Mouse (Mus musculus): ENCODE measurements at regions not wholly inside any gene's neighbourhood (a gene's known extent, or its start where the extent isn't known, plus 50 kb on each side); places are given as distances from the start of the nearest gene placed in this dataset.

- H3K79me2 ChIP-seq (ENCODE audit: control insufficient read depth, insufficient read depth) = no peaks in the 10 kb centered on the region
- no peak overlapping the region for H3ac ChIP-seq (ENCODE audit: control insufficient read depth, insufficient read length)
- no peak for TF ChIP-seq REST (IDR thresholded peaks at IDR 0.05; ENCODE audit: insufficient read depth, insufficient read length)
- TF ChIP-seq TCF12 (IDR thresholded peaks at IDR 0.05; ENCODE audit: insufficient read depth, poor library complexity, severe bottlenecking) = no peak
- TF ChIP-seq MYOD1 (IDR thresholded peaks at IDR 0.05; ENCODE audit: control insufficient read depth in 1 of 3, insufficient read length in 2 of 3, low read depth in 2 of 3) = no peak
- no peak for TF ChIP-seq USF1 (IDR thresholded peaks at IDR 0.05; ENCODE audit: low read depth)
- no peak for TF ChIP-seq CEBPB (IDR thresholded peaks at IDR 0.05; ENCODE audit: insufficient read depth, poor library complexity, severe bottlenecking)
- TF ChIP-seq TCF3 (IDR thresholded peaks at IDR 0.05; ENCODE audit: insufficient read length, low read depth) = no peak
- no peak for TF ChIP-seq MYOG (IDR thresholded peaks at IDR 0.05; ENCODE audit: control insufficient read depth in 1 of 3, insufficient read depth in 1 of 3, insufficient read length in 2 of 3, low read depth in 2 of 3)
- TF ChIP-seq POLR2A (IDR thresholded peaks at IDR 0.05; ENCODE audit: insufficient read length, low read depth) = no peak
- no peak for TF ChIP-seq SRF (IDR thresholded peaks at IDR 0.05; ENCODE audit: control insufficient read depth, insufficient read length, low read depth)
- TF ChIP-seq MAX (IDR thresholded peaks at IDR 0.05; ENCODE audit: low read depth) = no peak
- no peak for TF ChIP-seq POLR2AphosphoS2 (IDR thresholded peaks at IDR 0.05; ENCODE audit: insufficient read length, low read depth)
- no peak for TF ChIP-seq E2F4 (IDR thresholded peaks at IDR 0.05; ENCODE audit: insufficient read depth)
- H3K36me3 ChIP-seq (ENCODE audit: control insufficient read depth, insufficient read depth) = no peaks in the 10 kb centered on the region
- H3K4me3 ChIP-seq = no peak overlapping the region
- H3K4me2 ChIP-seq (ENCODE audit: low read depth) = no peak overlapping the region
- no peaks in the 10 kb centered on the region for H3K27me3 ChIP-seq (ENCODE audit: control insufficient read depth, insufficient read depth, insufficient read length)
Measured at GRCm38 (mm10) chr1:45663882-45664520, 131.0 kb upstream of the Wdr75 start.

- Histone ChIP-seq H3ac (ENCODE audit: control insufficient read depth, insufficient read length) (no peak overlapping the region), H3K36me3 (ENCODE audit: control insufficient read depth, insufficient read depth) (no peaks in the 10 kb centered on the region), H3K27me3 (ENCODE audit: control insufficient read depth, insufficient read depth, insufficient read length) (no peaks in the 10 kb centered on the region), H3K4me2 (ENCODE audit: low read depth) (peak overlapping the region; percentile 55), H3K79me2 (ENCODE audit: control insufficient read depth, insufficient read depth) (no peaks in the 10 kb centered on the region), H3K4me3 (no peak overlapping the region)
- TF ChIP-seq POLR2A (IDR thresholded peaks at IDR 0.05; ENCODE audit: insufficient read length, low read depth) (no peak), TCF12 (IDR thresholded peaks at IDR 0.05; ENCODE audit: insufficient read depth, poor library complexity, severe bottlenecking) (no peak), MYOG (IDR thresholded peaks at IDR 0.05; ENCODE audit: control insufficient read depth in 1 of 3, insufficient read depth in 1 of 3, insufficient read length in 2 of 3, low read depth in 2 of 3) (no peak), POLR2AphosphoS2 (IDR thresholded peaks at IDR 0.05; ENCODE audit: insufficient read length, low read depth) (no peak), SRF (IDR thresholded peaks at IDR 0.05; ENCODE audit: control insufficient read depth, insufficient read length, low read depth) (no peak), USF1 (IDR thresholded peaks at IDR 0.05; ENCODE audit: low read depth) (no peak), MAX (IDR thresholded peaks at IDR 0.05; ENCODE audit: low read depth) (no peak), CEBPB (IDR thresholded peaks at IDR 0.05; ENCODE audit: insufficient read depth, poor library complexity, severe bottlenecking) (no peak), MYOD1 (IDR thresholded peaks at IDR 0.05; ENCODE audit: control insufficient read depth in 1 of 3, insufficient read length in 2 of 3, low read depth in 2 of 3) (no peak), REST (IDR thresholded peaks at IDR 0.05; ENCODE audit: insufficient read depth, insufficient read length) (no peak), TCF3 (IDR thresholded peaks at IDR 0.05; ENCODE audit: insufficient read length, low read depth) (no peak), E2F4 (IDR thresholded peaks at IDR 0.05; ENCODE audit: insufficient read depth) (no peak)
Measured at GRCm38 (mm10) chr1:45672443-45673156, 122.4 kb upstream of the Wdr75 start.

- Histone ChIP-seq H3ac (ENCODE audit: control insufficient read depth, insufficient read length) (no peak overlapping the region), H3K4me2 (ENCODE audit: low read depth) (peak overlapping the region; percentile 15), H3K36me3 (ENCODE audit: control insufficient read depth, insufficient read depth) (no peaks in the 10 kb centered on the region), H3K27me3 (ENCODE audit: control insufficient read depth, insufficient read depth, insufficient read length) (no peaks in the 10 kb centered on the region), H3K79me2 (ENCODE audit: control insufficient read depth, insufficient read depth) (no peaks in the 10 kb centered on the region), H3K4me3 (no peak overlapping the region)
- TF ChIP-seq E2F4 (IDR thresholded peaks at IDR 0.05; ENCODE audit: insufficient read depth) (no peak), POLR2A (IDR thresholded peaks at IDR 0.05; ENCODE audit: insufficient read length, low read depth) (no peak), REST (IDR thresholded peaks at IDR 0.05; ENCODE audit: insufficient read depth, insufficient read length) (no peak), MAX (IDR thresholded peaks at IDR 0.05; ENCODE audit: low read depth) (no peak), MYOG (IDR thresholded peaks at IDR 0.05; ENCODE audit: control insufficient read depth in 1 of 3, insufficient read depth in 1 of 3, insufficient read length in 2 of 3, low read depth in 2 of 3) (no peak), POLR2AphosphoS2 (IDR thresholded peaks at IDR 0.05; ENCODE audit: insufficient read length, low read depth) (no peak), USF1 (IDR thresholded peaks at IDR 0.05; ENCODE audit: low read depth) (no peak), TCF3 (IDR thresholded peaks at IDR 0.05; ENCODE audit: insufficient read length, low read depth) (no peak)
Measured at GRCm38 (mm10) chr1:45675771-45676439, 119.1 kb upstream of the Wdr75 start.

- TF ChIP-seq MYOD1 (IDR thresholded peaks at IDR 0.05; ENCODE audit: control insufficient read depth in 1 of 3, insufficient read length in 2 of 3, low read depth in 2 of 3) (no peak), TCF3 (IDR thresholded peaks at IDR 0.05; ENCODE audit: insufficient read length, low read depth) (no peak), REST (IDR thresholded peaks at IDR 0.05; ENCODE audit: insufficient read depth, insufficient read length) (no peak), TCF12 (IDR thresholded peaks at IDR 0.05; ENCODE audit: insufficient read depth, poor library complexity, severe bottlenecking) (no peak), USF1 (IDR thresholded peaks at IDR 0.05; ENCODE audit: low read depth) (no peak), POLR2A (IDR thresholded peaks at IDR 0.05; ENCODE audit: insufficient read length, low read depth) (no peak), MYOG (IDR thresholded peaks at IDR 0.05; ENCODE audit: control insufficient read depth in 1 of 3, insufficient read depth in 1 of 3, insufficient read length in 2 of 3, low read depth in 2 of 3) (no peak), E2F4 (IDR thresholded peaks at IDR 0.05; ENCODE audit: insufficient read depth) (no peak), CEBPB (IDR thresholded peaks at IDR 0.05; ENCODE audit: insufficient read depth, poor library complexity, severe bottlenecking) (no peak), SRF (IDR thresholded peaks at IDR 0.05; ENCODE audit: control insufficient read depth, insufficient read length, low read depth) (no peak), MAX (IDR thresholded peaks at IDR 0.05; ENCODE audit: low read depth) (no peak), POLR2AphosphoS2 (IDR thresholded peaks at IDR 0.05; ENCODE audit: insufficient read length, low read depth) (no peak)
- H3K4me2 ChIP-seq (ENCODE audit: low read depth) = no peak overlapping the region
- no peaks in the 10 kb centered on the region for H3K79me2 ChIP-seq (ENCODE audit: control insufficient read depth, insufficient read depth)
Measured at GRCm38 (mm10) chr1:45679964-45680709, 114.8 kb upstream of the Wdr75 start.

More at GRCm38 (mm10) chr1:45679964-45680709, 114.8 kb upstream of the Wdr75 start:
- Histone ChIP-seq H3K36me3 (ENCODE audit: control insufficient read depth, insufficient read depth) (no peaks in the 10 kb centered on the region), H3K4me3 (no peak overlapping the region), H3K27me3 (ENCODE audit: control insufficient read depth, insufficient read depth, insufficient read length) (no peaks in the 10 kb centered on the region), H3ac (ENCODE audit: control insufficient read depth, insufficient read length) (no peak overlapping the region)

All from myocyte (in vitro differentiated cells).